Mouse (Mus musculus): ENCODE results near the gene Col4a5. TPM values are rescaled to one million over a fixed set of nuclear protein-coding genes. Genes with fewer than 3 reads are reported as not detected.

Gene Col4a5
- polyA plus RNA-seq (2015; fragmentation: Nextera tagmentation; extraction: Ambion mirVana) = 11.1 and 13.0 TPM in 2 replicates

- no peaks in the 10 kb centered on the region for H3K36me3 ChIP-seq
- peaks cover 28% of the 10 kb centered on the region for H3K27me3 ChIP-seq
- peaks cover 5% of the 10 kb centered on the region; the same call in 1 of the 2 replicates for H3K4me1 ChIP-seq (replicated peaks)
- peak within 1 kb of the TSS; percentile 62 for H3K4me2 ChIP-seq
- ATAC-seq (ENCODE audit: low FRiP score) = peak; percentile 81
- WGBS = 16% methylated on average over 11 of the region's 13 CpGs
- no peaks in the 10 kb centered on the region for H3K9me3 ChIP-seq
- peak within 1 kb of the TSS; percentile 56; the same call in 1 of the 2 replicates for H3K9ac ChIP-seq
- peak within 1 kb of the TSS; percentile 42 for H3K4me3 ChIP-seq
- no peak within 1 kb of the TSS for H3K27ac ChIP-seq
Measured at GRCm38 (mm10) chrX:141475110-141475509, at the start of gene Col4a5. Col4a5 (plus strand) TSS chrX:141475385.

GRCm38 (mm10) chrX:141436780-141437179, 38.4 kb upstream of the Col4a5 start:
- Histone ChIP-seq H3K4me3 (no peak overlapping the region), H3K4me1 (replicated peaks) (no peaks in the 10 kb centered on the region), H3K27ac (no peak overlapping the region), H3K4me2 (no peak overlapping the region), H3K9ac (no peak overlapping the region), H3K36me3 (no peaks in the 10 kb centered on the region), H3K27me3 (peaks cover 7% of the 10 kb centered on the region; the same call in 1 of the 2 replicates), H3K9me3 (no peaks in the 10 kb centered on the region)
- 90% methylated on average over 6 of the region's 6 CpGs for WGBS
- no peak for ATAC-seq (ENCODE audit: low FRiP score)

DNA sequence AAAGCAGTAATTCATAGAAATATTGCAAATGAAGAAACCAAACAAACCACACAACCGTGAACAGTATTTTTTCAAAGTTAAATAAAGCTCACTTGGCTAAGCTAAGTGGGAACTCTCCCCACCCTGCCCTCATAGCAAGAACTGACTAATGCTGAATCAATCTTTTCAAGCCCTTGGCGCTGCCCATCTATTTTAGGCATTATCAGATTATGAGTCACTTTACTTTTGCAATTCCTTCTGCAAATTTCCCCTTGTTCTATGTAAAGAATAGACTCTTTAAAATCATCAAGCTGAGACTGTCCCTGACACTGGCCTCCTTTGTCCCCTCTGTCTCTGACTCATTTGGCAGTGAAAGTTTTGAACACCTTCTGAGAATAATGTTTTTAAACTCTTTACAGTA, 35.8 kb upstream of the Col4a5 start:
- H3K36me3 ChIP-seq = no peaks in the 10 kb centered on the region
- 65% methylated on average over 2 of the region's 2 CpGs for WGBS
- ATAC-seq (ENCODE audit: low FRiP score) = no peak

DNA sequence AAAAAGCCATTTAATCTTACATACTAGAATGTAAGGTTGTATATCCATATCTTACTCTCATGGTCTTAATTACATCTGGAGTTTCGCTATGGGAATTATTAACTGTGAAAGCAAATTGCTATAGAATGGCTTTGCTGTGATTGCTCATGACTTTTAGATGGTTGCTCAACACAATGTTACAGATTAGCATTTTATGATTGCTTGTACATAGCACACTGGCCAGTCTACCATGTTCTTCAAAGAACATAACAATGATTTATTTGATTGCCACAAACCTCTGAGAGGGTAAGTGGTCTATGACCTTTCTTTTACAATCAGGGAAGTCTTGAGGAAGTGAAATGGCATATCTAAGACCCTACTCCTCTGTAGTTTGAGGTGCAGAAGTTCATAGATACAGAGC, 27.2 kb upstream of the Col4a5 start:
- WGBS = 86% methylated on average over 1 of the region's 1 CpGs
- no peaks in the 10 kb centered on the region for H3K36me3 ChIP-seq
- no peak overlapping the region for H3K4me3 ChIP-seq
- peaks cover 26% of the 10 kb centered on the region for H3K27me3 ChIP-seq
- no peak overlapping the region for H3K9ac ChIP-seq
- H3K9me3 ChIP-seq = no peaks in the 10 kb centered on the region
- H3K4me2 ChIP-seq = no peak overlapping the region
- no peak overlapping the region for H3K27ac ChIP-seq
- ATAC-seq (ENCODE audit: low FRiP score) = no peak
- no peaks in the 10 kb centered on the region for H3K4me1 ChIP-seq (replicated peaks)

More for the DNA sequence above, 35.8 kb upstream of the Col4a5 start:
- Histone ChIP-seq H3K27ac (no peak overlapping the region), H3K4me1 (replicated peaks) (no peaks in the 10 kb centered on the region), H3K9me3 (no peaks in the 10 kb centered on the region), H3K4me2 (no peak overlapping the region), H3K9ac (no peak overlapping the region), H3K27me3 (peaks cover 12% of the 10 kb centered on the region; the same call in 1 of the 2 replicates), H3K4me3 (no peak overlapping the region)

- peak within 1 kb of the TSS; percentile 62 for H3K4me2 ChIP-seq
- no peaks in the 10 kb centered on the region for H3K9me3 ChIP-seq
- peak; percentile 74; the same call in 1 of the 2 replicates for ATAC-seq (ENCODE audit: low FRiP score)
- no peaks in the 10 kb centered on the region for H3K36me3 ChIP-seq
- 0 out of 2 replicates have a peak within 1 kb of the TSS, but pooled peaks have one; percentile 24 for H3K9ac ChIP-seq
- H3K27ac ChIP-seq = no peak within 1 kb of the TSS
- H3K4me3 ChIP-seq = peak within 1 kb of the TSS; percentile 42
- peaks cover 27% of the 10 kb centered on the region for H3K27me3 ChIP-seq
- peaks cover 5% of the 10 kb centered on the region; the same call in 1 of the 2 replicates for H3K4me1 ChIP-seq (replicated peaks)
- WGBS = 15% methylated on average over 16 of the region's 16 CpGs
Measured at GRCm38 (mm10) chrX:141473470-141474302, 1.5 kb upstream of the Col4a5 start, which contains the start of gene Col4a6. Col4a6 (minus strand) TSS chrX:141474076.

- Histone ChIP-seq H3K27ac (no peak overlapping the region), H3K9me3 (no peaks in the 10 kb centered on the region), H3K36me3 (no peaks in the 10 kb centered on the region), H3K27me3 (peaks cover 28% of the 10 kb centered on the region), H3K9ac (peak overlapping the region; percentile 56; the same call in 1 of the 2 replicates), H3K4me3 (peak overlapping the region; percentile 42), H3K4me2 (peak overlapping the region; percentile 62), H3K4me1 (replicated peaks) (peaks cover 5% of the 10 kb centered on the region; the same call in 1 of the 2 replicates)
- peak; percentile 76; the same call in 1 of the 2 replicates for ATAC-seq (ENCODE audit: low FRiP score)
- WGBS = 17% methylated on average over 14 of the region's 14 CpGs
Measured at GRCm38 (mm10) chrX:141475566-141476327, 562 bp downstream of the Col4a5 start.

GRCm38 (mm10) chrX:141494545-141494944, 19.4 kb downstream of the Col4a5 start:
- H3K27me3 ChIP-seq = peaks cover 4% of the 10 kb centered on the region; the same call in 1 of the 2 replicates
- WGBS = 70% methylated on average over 4 of the region's 4 CpGs
- no peak for ATAC-seq (ENCODE audit: low FRiP score)
- no peak overlapping the region for H3K9ac ChIP-seq
- H3K27ac ChIP-seq = no peak overlapping the region
- no peak overlapping the region for H3K4me2 ChIP-seq
- no peaks in the 10 kb centered on the region for H3K4me1 ChIP-seq (replicated peaks)
- H3K4me3 ChIP-seq = no peak overlapping the region
- H3K36me3 ChIP-seq = no peaks in the 10 kb centered on the region
- no peaks in the 10 kb centered on the region for H3K9me3 ChIP-seq

DNA sequence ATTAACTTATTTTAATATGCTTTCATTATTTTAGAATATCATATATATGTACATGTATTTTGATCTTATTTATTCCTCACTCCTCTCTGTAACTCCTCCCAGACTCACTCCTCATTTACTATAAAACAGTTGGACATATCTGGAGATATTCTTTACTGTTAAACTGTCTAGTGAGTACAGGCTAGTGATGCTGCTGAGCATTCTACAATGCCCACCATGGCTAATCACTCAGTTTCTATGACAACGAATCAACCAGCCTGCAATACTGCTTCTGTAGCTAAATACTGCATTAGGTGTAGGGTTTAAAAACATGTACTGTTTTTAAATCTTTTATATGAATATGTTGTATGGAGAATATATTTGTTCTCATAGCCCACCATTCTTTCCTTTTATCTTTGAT, 27.9 kb downstream of the Col4a5 start:
- 88% methylated on average over 1 of the region's 1 CpGs for WGBS
- H3K36me3 ChIP-seq = no peaks in the 10 kb centered on the region
- no peak for ATAC-seq (ENCODE audit: low FRiP score)
- H3K9me3 ChIP-seq = no peaks in the 10 kb centered on the region
- H3K9ac ChIP-seq = no peak overlapping the region
- no peak overlapping the region for H3K27ac ChIP-seq
- H3K27me3 ChIP-seq = peaks cover 8% of the 10 kb centered on the region; the same call in 1 of the 2 replicates
- H3K4me2 ChIP-seq = no peak overlapping the region
- no peaks in the 10 kb centered on the region for H3K4me1 ChIP-seq (replicated peaks)
- no peak overlapping the region for H3K4me3 ChIP-seq

DNA sequence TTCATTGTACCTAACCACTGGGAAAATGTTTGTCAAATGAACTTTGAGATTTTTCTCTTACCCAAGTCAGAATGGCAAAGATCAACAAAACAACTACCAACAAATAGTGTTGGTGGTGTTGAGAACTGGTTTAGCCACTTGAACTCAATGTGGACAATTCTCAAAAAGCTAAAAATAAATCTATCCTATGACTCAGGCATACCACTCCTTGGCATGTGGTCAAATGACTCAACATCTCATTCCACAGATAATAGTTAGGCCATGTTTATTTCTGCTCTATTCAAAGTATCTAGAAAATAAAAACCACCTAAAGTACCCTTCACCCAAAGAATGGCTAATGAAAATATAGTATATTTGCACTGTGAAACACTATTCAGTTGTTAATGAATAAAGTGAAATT, 58.3 kb downstream of the Col4a5 start:
- Histone ChIP-seq H3K9ac (no peak overlapping the region), H3K4me1 (replicated peaks) (no peaks in the 10 kb centered on the region), H3K4me2 (no peak overlapping the region), H3K36me3 (no peaks in the 10 kb centered on the region), H3K27ac (no peak overlapping the region), H3K4me3 (no peak overlapping the region), H3K27me3 (no peaks in the 10 kb centered on the region), H3K9me3 (no peaks in the 10 kb centered on the region)
- no peak for ATAC-seq (ENCODE audit: low FRiP score)

- H3K4me1 ChIP-seq (replicated peaks) = no peaks in the 10 kb centered on the region
- no peak overlapping the region for H3K9ac ChIP-seq
- H3K4me2 ChIP-seq = no peak overlapping the region
- ATAC-seq (ENCODE audit: low FRiP score) = no peak
- no peak overlapping the region for H3K4me3 ChIP-seq
- H3K27me3 ChIP-seq = no peaks in the 10 kb centered on the region
- H3K36me3 ChIP-seq = no peaks in the 10 kb centered on the region
- H3K9me3 ChIP-seq = no peaks in the 10 kb centered on the region
- 98% methylated on average over 2 of the region's 2 CpGs for WGBS
- no peak overlapping the region for H3K27ac ChIP-seq
Measured at GRCm38 (mm10) chrX:141547471-141547870, 72.3 kb downstream of the Col4a5 start.

DNA sequence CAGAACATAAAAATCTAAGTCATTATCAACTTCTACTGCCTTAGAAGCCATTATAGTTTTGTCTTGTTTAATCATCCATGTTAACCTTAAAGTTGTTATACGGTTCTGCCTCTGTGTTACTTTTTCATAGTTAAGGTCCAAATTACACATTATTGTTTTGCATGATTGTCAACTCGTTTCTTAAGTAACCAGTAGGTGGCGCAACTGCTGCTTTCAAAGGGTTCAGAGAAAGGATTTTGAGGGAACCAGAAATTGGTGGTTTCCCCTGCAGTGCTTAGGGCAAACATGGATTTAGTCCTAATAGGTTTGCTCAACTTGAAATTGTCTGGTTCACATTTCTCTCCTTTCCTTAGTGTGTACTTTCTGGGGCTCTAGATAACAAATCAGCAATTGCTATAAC, 115.1 kb downstream of the Col4a5 start:
- 30% methylated on average over 3 of the region's 3 CpGs for WGBS
- Histone ChIP-seq H3K9me3 (no peaks in the 10 kb centered on the region), H3K36me3 (no peaks in the 10 kb centered on the region), H3K4me3 (no peak overlapping the region), H3K4me1 (replicated peaks) (no peaks in the 10 kb centered on the region), H3K27ac (no peak overlapping the region), H3K4me2 (no peak overlapping the region), H3K9ac (no peak overlapping the region), H3K27me3 (peaks cover 8% of the 10 kb centered on the region; the same call in 1 of the 2 replicates)
- ATAC-seq (ENCODE audit: low FRiP score) = no peak

DNA sequence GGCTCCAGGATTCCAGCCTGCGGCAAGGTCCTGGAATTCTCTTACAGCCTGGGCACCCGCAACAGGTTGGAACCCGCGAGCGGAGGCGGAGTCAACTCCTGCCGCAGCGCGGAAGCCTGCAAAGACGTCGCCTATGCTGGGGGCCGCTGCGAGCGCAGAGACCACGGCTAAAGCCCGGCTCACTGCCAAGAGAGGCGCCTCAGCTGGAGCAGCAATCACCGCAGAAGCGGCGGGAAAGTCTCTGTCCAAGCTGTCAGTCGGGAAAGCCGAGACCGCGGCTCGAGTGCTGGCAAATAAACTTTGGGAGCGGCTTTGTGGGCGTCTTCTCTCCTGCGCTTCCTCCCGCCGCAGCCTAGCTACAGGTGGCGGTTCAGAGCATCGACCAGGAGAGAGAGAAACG, 246.5 kb downstream of the Col4a5 start:
- Histone ChIP-seq H3K9me3 (no peaks in the 10 kb centered on the region), H3K27me3 (peaks cover 72% of the 10 kb centered on the region), H3K27ac (no peak overlapping the region), H3K4me3 (peak overlapping the region; percentile 38), H3K36me3 (no peaks in the 10 kb centered on the region), H3K9ac (no peak overlapping the region), H3K4me1 (replicated peaks) (peaks cover 21% of the 10 kb centered on the region), H3K4me2 (peak overlapping the region; percentile 63)
- no peak for ATAC-seq (ENCODE audit: low FRiP score)
- WGBS = 11% methylated on average over 30 of the region's 33 CpGs

All from hindbrain, embryonic 13.5 days (tissue).